Mouse (Mus musculus): ENCODE measurements around the gene Ino80e. TPM values are rescaled to one million over a fixed set of nuclear protein-coding genes. Genes with fewer than 3 reads are reported as not detected.
A peak's percentile ranks its signal among the peaks of the same experiment; 100 is the strongest.

Ino80e gene
- polyA plus RNA-seq, 1 experiment from 2014 or later = 76.1 TPM

DNA sequence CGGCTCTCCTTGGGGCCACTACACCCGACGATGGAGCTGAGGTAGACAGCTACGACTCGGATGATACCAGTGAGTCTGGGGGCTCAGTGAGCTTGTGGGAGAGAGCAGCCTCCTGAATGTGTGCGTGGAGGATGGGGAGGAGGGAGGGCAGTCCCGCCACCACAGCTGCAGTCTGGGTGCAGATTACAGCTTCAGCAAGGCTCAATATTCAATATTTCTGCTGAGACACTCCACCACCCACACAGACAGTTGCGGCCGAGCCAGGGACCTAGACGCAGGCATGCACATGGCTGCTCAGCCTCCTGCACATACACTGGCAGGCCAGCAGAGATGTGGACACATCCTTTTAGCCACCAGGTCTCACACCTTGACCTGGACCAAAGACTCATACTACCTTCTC is 13.4 kb downstream of the Ino80e start:
- peaks cover 7% of the 10 kb centered on the region for H3K36me3 ChIP-seq (ENCODE audit: control insufficient read depth, insufficient read depth, low read length)
- H3K4me1 ChIP-seq (ENCODE audit: control insufficient read depth, insufficient read depth, low read length) = peaks cover 6% of the 10 kb centered on the region; the same call in 1 of the 2 replicates
- peaks cover 40% of the 10 kb centered on the region for H3K27me3 ChIP-seq (ENCODE audit: control insufficient read depth, insufficient read depth, low read length)
- no peak for ATAC-seq (replicated peaks; ENCODE audit: insufficient number of reproducible peaks, low FRiP score, low TSS enrichment)
- H3K4me3 ChIP-seq (ENCODE audit: low read depth, low read length) = no peak overlapping the region
- WGBS (ENCODE audit: insufficient replicate concordance) = 27% methylated on average over 10 of the region's 10 CpGs
- H3K4me2 ChIP-seq = peak overlapping the region; percentile 11; the same call in 1 of the 2 replicates
- H3K27ac ChIP-seq (ENCODE audit: low read depth, low read length) = no peak overlapping the region
- H3K9me3 ChIP-seq (replicated peaks; ENCODE audit: control insufficient read depth, low read length) = no peaks in the 10 kb centered on the region
- no peak overlapping the region for H3K9ac ChIP-seq (ENCODE audit: low read depth, low read length)

DNA sequence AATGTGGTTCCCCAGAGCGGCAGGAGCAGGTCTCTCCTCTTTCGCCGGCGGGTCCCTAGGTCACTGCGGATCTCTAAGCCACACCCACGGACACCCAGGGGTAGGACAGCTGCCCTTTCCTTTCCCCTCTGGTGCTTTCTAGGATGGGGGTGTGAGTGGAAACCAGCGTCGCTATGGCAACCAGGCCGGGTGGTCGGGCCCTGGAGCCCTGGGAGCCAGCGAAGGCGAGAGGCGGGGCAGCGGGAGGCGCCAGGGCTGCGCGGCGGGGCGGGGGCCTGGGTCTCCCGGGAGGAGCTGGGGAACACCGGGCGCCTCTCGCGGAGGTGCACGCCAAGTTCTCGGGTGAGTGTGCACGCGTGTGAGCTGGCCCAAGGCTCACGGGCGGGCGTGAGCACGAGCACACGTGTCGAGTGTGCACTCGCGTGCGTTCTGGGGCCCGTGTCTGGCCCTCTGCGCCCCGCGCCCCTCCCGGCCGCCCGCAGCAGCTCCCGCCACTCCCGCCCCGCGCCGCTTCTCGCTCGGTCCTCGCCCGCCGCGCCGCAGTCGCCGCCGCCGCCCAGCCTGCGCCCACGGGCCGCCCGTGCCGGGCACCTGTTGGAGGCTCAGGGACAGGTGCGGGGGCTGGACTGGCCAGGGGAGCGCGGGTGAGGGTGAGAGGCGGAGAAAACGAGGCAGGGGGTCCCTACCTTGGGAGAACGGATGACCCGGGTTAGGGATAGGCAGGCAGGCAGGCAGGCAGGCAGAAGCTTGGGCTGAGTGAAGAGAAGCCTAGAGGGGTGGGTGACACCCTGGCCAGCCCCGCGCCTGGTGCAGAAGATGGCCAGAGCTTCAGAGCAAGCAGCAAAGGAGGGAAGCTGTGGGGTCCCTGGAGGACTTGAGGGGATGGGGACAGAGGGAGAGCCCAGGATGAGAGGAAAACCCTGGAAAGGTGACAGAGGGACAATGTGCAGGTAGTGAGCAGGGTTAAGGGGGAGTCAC is 14.5 kb downstream of the Ino80e start:
- peaks cover 40% of the 10 kb centered on the region for H3K27me3 ChIP-seq (ENCODE audit: control insufficient read depth, insufficient read depth, low read length)
- H3K9ac ChIP-seq (ENCODE audit: low read depth, low read length) = peak overlapping the region; percentile 62; the same call in 1 of the 2 replicates
- ATAC-seq (replicated peaks; ENCODE audit: insufficient number of reproducible peaks, low FRiP score, low TSS enrichment) = no peak

DNA sequence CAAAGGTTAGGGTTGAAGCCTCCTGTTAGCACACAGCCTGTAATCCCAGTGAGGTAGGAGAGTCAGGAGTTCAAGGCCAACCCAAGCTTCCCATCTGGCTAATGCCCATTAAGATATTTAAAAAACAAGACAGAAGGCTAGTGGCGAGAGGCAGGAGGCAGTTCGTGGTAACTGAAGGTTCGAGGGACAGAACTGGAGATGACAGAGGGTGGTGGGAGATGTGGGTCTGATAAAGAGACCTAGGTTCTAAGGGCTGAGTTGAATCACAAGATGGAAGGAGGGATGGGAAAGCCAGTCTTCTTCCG is 15.1 kb downstream of the Ino80e start, which contains the start of gene Doc2a:
Doc2a (plus strand) TSS at position 301 of the 305 bp plus-strand sequence.
- Histone ChIP-seq H3K9ac (ENCODE audit: low read depth, low read length) (peak within 1 kb of the TSS; percentile 62; the same call in 1 of the 2 replicates), H3K27ac (ENCODE audit: low read depth, low read length) (no peak within 1 kb of the TSS), H3K9me3 (replicated peaks; ENCODE audit: control insufficient read depth, low read length) (no peaks in the 10 kb centered on the region), H3K27me3 (ENCODE audit: control insufficient read depth, insufficient read depth, low read length) (peaks cover 40% of the 10 kb centered on the region), H3K4me2 (peak within 1 kb of the TSS; percentile 96), H3K4me1 (ENCODE audit: control insufficient read depth, insufficient read depth, low read length) (peaks cover 6% of the 10 kb centered on the region; the same call in 1 of the 2 replicates), H3K4me3 (ENCODE audit: low read depth, low read length) (peak within 1 kb of the TSS; percentile 54), H3K36me3 (ENCODE audit: control insufficient read depth, insufficient read depth, low read length) (peaks cover 4% of the 10 kb centered on the region)
- ATAC-seq (replicated peaks; ENCODE audit: insufficient number of reproducible peaks, low FRiP score, low TSS enrichment) = no peak
- WGBS (ENCODE audit: insufficient replicate concordance) = 25% methylated on average over 4 of the region's 4 CpGs

More for the DNA sequence above, 14.5 kb downstream of the Ino80e start:
- WGBS (ENCODE audit: insufficient replicate concordance) = 1% methylated on average over 65 of the region's 74 CpGs
- H3K4me2 ChIP-seq = peak overlapping the region; percentile 96
- H3K4me1 ChIP-seq (ENCODE audit: control insufficient read depth, insufficient read depth, low read length) = peaks cover 6% of the 10 kb centered on the region; the same call in 1 of the 2 replicates
- H3K27ac ChIP-seq (ENCODE audit: low read depth, low read length) = no peak overlapping the region
- no peaks in the 10 kb centered on the region for H3K9me3 ChIP-seq (replicated peaks; ENCODE audit: control insufficient read depth, low read length)
- peak overlapping the region; percentile 54 for H3K4me3 ChIP-seq (ENCODE audit: low read depth, low read length)
- peaks cover 7% of the 10 kb centered on the region for H3K36me3 ChIP-seq (ENCODE audit: control insufficient read depth, insufficient read depth, low read length)

DNA sequence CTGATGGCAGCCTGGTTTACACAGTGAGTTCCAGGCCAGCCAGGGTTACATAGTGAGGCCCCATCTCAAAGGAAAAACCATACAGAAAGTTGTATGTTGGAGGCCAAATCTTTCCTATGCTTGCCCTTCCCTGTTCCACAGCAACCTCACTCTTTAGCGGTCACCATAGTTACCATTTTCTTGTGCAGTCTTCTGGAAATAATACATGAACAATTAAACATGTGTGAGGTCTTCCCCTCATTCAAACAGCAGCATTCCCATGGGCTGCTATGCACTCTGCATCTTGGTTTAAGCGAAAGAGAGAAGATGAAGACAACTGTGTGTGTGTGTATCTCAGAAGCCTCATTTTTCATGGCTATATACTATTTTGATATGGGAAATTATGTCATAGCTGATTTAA is 16.7 kb downstream of the Ino80e start:
- no peak for ATAC-seq (replicated peaks; ENCODE audit: insufficient number of reproducible peaks, low FRiP score, low TSS enrichment)
- Histone ChIP-seq H3K27me3 (ENCODE audit: control insufficient read depth, insufficient read depth, low read length) (peaks cover 40% of the 10 kb centered on the region), H3K4me3 (ENCODE audit: low read depth, low read length) (no peak overlapping the region), H3K36me3 (ENCODE audit: control insufficient read depth, insufficient read depth, low read length) (no peaks in the 10 kb centered on the region), H3K27ac (ENCODE audit: low read depth, low read length) (no peak overlapping the region), H3K9ac (ENCODE audit: low read depth, low read length) (no peak overlapping the region), H3K4me2 (no peak overlapping the region), H3K4me1 (ENCODE audit: control insufficient read depth, insufficient read depth, low read length) (peaks cover 6% of the 10 kb centered on the region; the same call in 1 of the 2 replicates), H3K9me3 (replicated peaks; ENCODE audit: control insufficient read depth, low read length) (no peaks in the 10 kb centered on the region)
- WGBS (ENCODE audit: insufficient replicate concordance) = 87% methylated on average over 2 of the region's 2 CpGs

DNA sequence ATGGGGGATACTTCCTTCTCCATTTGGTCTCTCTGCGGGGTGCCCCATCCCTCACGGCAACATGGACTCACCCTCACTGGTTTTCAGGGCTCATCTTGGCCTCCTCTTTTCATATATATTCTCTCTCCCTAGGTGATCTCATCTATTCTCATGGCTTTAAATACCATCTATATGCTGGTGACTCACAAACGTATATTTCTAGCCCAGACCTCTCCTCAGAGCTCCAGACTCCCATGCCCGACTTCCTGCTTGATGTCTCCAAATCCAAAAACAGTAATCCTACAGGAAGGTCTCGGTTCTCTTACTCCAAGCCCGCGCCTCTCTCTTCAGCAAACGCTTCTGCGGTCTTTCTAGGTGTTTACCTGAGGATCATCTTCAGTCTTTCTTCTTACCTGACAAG is 18.9 kb downstream of the Ino80e start:
- Histone ChIP-seq H3K4me3 (ENCODE audit: low read depth, low read length) (no peak overlapping the region), H3K9ac (ENCODE audit: low read depth, low read length) (no peak overlapping the region), H3K4me1 (ENCODE audit: control insufficient read depth, insufficient read depth, low read length) (peaks cover 2% of the 10 kb centered on the region; the same call in 1 of the 2 replicates), H3K9me3 (replicated peaks; ENCODE audit: control insufficient read depth, low read length) (no peaks in the 10 kb centered on the region), H3K27ac (ENCODE audit: low read depth, low read length) (no peak overlapping the region), H3K36me3 (ENCODE audit: control insufficient read depth, insufficient read depth, low read length) (no peaks in the 10 kb centered on the region), H3K27me3 (ENCODE audit: control insufficient read depth, insufficient read depth, low read length) (peaks cover 21% of the 10 kb centered on the region), H3K4me2 (no peak overlapping the region)
- 63% methylated on average over 9 of the region's 9 CpGs for WGBS (ENCODE audit: insufficient replicate concordance)
- ATAC-seq (replicated peaks; ENCODE audit: insufficient number of reproducible peaks, low FRiP score, low TSS enrichment) = no peak

DNA sequence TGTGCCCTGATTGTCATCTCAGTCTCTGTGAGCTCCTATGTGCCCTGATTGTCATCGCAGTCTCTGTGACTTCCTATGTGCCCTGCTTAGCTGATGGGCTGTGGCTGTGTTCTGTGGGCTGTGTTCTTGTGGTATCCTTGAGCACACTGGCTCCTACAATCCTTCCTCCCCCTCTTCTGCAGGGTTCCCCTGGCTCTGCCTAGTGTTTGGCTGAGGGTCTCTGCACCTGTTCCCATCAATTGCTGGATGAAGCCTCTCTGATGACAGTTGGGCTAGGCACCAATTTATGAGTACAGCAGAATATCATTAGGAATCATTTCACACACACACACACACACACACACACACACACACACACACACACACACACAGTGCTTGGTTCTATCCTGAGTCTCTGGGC is 28.9 kb downstream of the Ino80e start:
- no peaks in the 10 kb centered on the region for H3K36me3 ChIP-seq (ENCODE audit: control insufficient read depth, insufficient read depth, low read length)

DNA sequence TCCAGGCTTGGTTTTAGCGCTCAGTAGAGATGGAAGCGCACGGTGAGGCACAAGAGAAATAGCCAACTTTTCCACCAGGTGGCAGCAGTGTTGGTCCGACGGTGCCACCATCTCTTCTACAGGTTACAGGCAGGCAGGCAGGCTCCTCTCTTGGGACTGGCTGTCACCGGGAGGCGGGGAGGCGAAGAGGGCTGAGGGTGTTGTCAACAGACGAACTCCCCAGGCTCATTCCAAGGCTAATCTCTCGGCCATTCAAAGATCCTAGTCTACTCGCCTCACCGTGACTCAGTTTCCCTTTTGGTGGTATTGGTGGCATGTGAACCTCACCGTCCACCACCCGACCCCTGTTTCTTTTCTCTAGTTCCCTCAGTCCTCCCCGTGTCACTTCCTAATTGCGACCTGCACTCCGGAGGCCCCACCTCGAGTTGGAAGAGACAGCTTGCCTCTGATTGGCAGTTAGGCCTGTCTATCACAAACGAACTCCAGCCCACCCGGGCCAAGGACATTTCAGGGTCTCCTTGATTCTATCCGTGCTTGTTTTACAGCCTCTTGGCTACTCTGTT is 30.1 kb downstream of the Ino80e start:
- no peaks in the 10 kb centered on the region for H3K9me3 ChIP-seq (replicated peaks; ENCODE audit: control insufficient read depth, low read length)
- H3K27me3 ChIP-seq (ENCODE audit: control insufficient read depth, insufficient read depth, low read length) = peaks cover 25% of the 10 kb centered on the region
- H3K4me1 ChIP-seq (ENCODE audit: control insufficient read depth, insufficient read depth, low read length) = peaks cover 5% of the 10 kb centered on the region
- no peaks in the 10 kb centered on the region for H3K36me3 ChIP-seq (ENCODE audit: control insufficient read depth, insufficient read depth, low read length)
- WGBS (ENCODE audit: insufficient replicate concordance) = under 1% methylated on average over 21 of the region's 21 CpGs
- 0 out of 2 replicates have a peak overlapping the region, but pooled peaks have one; percentile 22 for H3K27ac ChIP-seq (ENCODE audit: low read depth, low read length)
- H3K4me3 ChIP-seq (ENCODE audit: low read depth, low read length) = peak overlapping the region; percentile 29
- H3K4me2 ChIP-seq = peak overlapping the region; percentile 71
- no peak overlapping the region for H3K9ac ChIP-seq (ENCODE audit: low read depth, low read length)
- peak; percentile 76 for ATAC-seq (replicated peaks; ENCODE audit: insufficient number of reproducible peaks, low FRiP score, low TSS enrichment)

More for the DNA sequence above, 28.9 kb downstream of the Ino80e start:
- H3K4me3 ChIP-seq (ENCODE audit: low read depth, low read length) = no peak overlapping the region
- no peak overlapping the region for H3K4me2 ChIP-seq
- WGBS (ENCODE audit: insufficient replicate concordance) = 91% methylated on average over 1 of the region's 1 CpGs
- ATAC-seq (replicated peaks; ENCODE audit: insufficient number of reproducible peaks, low FRiP score, low TSS enrichment) = no peak
- peaks cover 24% of the 10 kb centered on the region for H3K27me3 ChIP-seq (ENCODE audit: control insufficient read depth, insufficient read depth, low read length)
- H3K9me3 ChIP-seq (replicated peaks; ENCODE audit: control insufficient read depth, low read length) = no peaks in the 10 kb centered on the region
- no peak overlapping the region for H3K9ac ChIP-seq (ENCODE audit: low read depth, low read length)
- no peak overlapping the region for H3K27ac ChIP-seq (ENCODE audit: low read depth, low read length)
- peaks cover 5% of the 10 kb centered on the region for H3K4me1 ChIP-seq (ENCODE audit: control insufficient read depth, insufficient read depth, low read length)

DNA sequence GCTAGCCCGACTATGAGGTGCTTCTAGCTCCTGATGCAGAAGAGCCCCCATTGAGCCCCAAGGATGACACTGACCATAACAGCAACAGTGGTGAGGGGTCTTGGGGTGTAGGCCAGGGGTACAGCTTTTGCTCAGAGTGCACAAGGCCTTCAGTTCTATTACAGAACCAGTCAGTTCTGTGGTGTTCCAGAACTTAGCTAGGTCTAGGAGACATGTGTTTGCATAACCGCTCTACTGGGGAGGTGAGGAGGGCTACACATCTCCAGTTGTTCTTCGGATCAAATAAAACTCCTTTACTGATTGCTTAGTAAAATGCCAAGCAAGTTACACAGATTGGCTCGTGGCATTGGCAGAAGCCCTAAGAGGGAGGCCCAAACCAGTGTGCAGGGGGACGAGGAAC is 30.6 kb downstream of the Ino80e start, which contains the start of gene 4930451I11Rik:
4930451I11Rik (minus strand) TSS at position 101 of the 400 bp plus-strand sequence.
- Histone ChIP-seq H3K4me3 (ENCODE audit: low read depth, low read length) (peak within 1 kb of the TSS; percentile 29), H3K36me3 (ENCODE audit: control insufficient read depth, insufficient read depth, low read length) (no peaks in the 10 kb centered on the region), H3K9me3 (replicated peaks; ENCODE audit: control insufficient read depth, low read length) (no peaks in the 10 kb centered on the region), H3K27me3 (ENCODE audit: control insufficient read depth, insufficient read depth, low read length) (peaks cover 27% of the 10 kb centered on the region), H3K27ac (ENCODE audit: low read depth, low read length) (0 out of 2 replicates have a peak within 1 kb of the TSS, but pooled peaks have one; percentile 22), H3K4me1 (ENCODE audit: control insufficient read depth, insufficient read depth, low read length) (peaks cover 5% of the 10 kb centered on the region), H3K4me2 (peak within 1 kb of the TSS; percentile 71), H3K9ac (ENCODE audit: low read depth, low read length) (no peak within 1 kb of the TSS)
- ATAC-seq (replicated peaks; ENCODE audit: insufficient number of reproducible peaks, low FRiP score, low TSS enrichment) = no peak
- 58% methylated on average over 5 of the region's 5 CpGs for WGBS (ENCODE audit: insufficient replicate concordance)

Measured in heart, embryonic 11.5 days (tissue).